Mouse (Mus musculus): Measurements from ENCODE around the gene Gm49405. TPM values are rescaled to one million over a fixed set of nuclear protein-coding genes. Genes with fewer than 3 reads are reported as not detected.

Gene Gm49405
- total and polyA plus RNA-seq, 3 experiments, result 3.6 to 5.7 TPM; not detected in 1

DNA sequence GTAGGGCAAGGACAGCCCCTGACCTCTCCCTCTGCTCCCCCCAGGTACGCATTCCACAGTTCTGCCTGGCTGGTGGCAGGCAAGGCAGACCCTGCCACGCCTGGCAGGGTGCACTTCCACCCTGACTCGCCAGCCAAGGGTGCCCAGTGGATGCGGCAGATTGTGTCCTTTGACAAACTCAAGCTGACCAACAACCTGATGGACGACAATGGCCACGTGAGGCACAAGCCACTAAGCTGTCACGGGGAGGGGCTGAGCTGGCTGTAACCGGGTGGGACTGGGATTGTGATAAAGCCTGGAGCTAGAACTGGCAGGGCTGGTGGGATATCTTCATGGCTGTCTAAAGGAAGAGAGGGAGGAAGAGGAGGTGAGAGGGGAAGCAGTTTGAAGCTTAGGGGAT is 3.2 kb upstream of the Gm49405 start:
- DNase-seq (ENCODE audit: low read depth, low spot score), result no peak
- Histone ChIP-seq H3K4me1 (ENCODE audit: control insufficient read depth in 1 of 2, insufficient read depth in 2 of 2, low read length in 2 of 2) (peaks cover 0 to 15% of the 10 kb centered on the region in 2 experiments; a peak in 2 of 4 replicates), H3K36me3 (ENCODE audit: control insufficient read depth in 1 of 2, insufficient read depth in 2 of 2, low read length in 2 of 2) (peaks cover 0 to 6% of the 10 kb centered on the region in 2 experiments; a peak in 2 of 4 replicates), H3K9me3 (replicated peaks; ENCODE audit: insufficient read depth, low read length) (no peaks in the 10 kb centered on the region), H3K27me3 (ENCODE audit: control insufficient read depth in 1 of 2, insufficient read depth in 2 of 2, low read length in 2 of 2) (peaks cover 3 to 8% of the 10 kb centered on the region in 2 experiments), H3K9ac (ENCODE audit: control insufficient read depth, low read depth, low read length, poor library complexity, severe bottlenecking) (no peak overlapping the region), H3K27ac (ENCODE audit: control insufficient read depth, low read depth, low read length) (no peak overlapping the region), H3K4me3 (ENCODE audit: control insufficient read depth in 1 of 2, insufficient read depth in 1 of 2, low read depth in 2 of 2, low read length in 2 of 2) (no peak overlapping the region), H3K79me2 (ENCODE audit: control insufficient read depth, insufficient read depth, low read length, poor library complexity) (peaks cover 1% of the 10 kb centered on the region; the same call in 1 of the 2 replicates)
- TF ChIP-seq TCF12 (IDR thresholded peaks at IDR 0.05; ENCODE audit: low read depth, low read length) (no peak), USF1 (IDR thresholded peaks at IDR 0.05; ENCODE audit: low read depth, low read length) (no peak), NRF1 (IDR thresholded peaks at IDR 0.05; ENCODE audit: insufficient read depth, low read depth, low read length, poor library complexity, severe bottlenecking) (no peak), EP300 (IDR thresholded peaks at IDR 0.05; ENCODE audit: low read depth in 1 of 2, low read length in 2 of 2) (no peak), MYC (IDR thresholded peaks at IDR 0.05; ENCODE audit: low read depth, low read length) (no peak), SIN3A (IDR thresholded peaks at IDR 0.05; ENCODE audit: low read length) (no peak), E2F4 (IDR thresholded peaks at IDR 0.05; ENCODE audit: borderline replicate concordance, low read depth, low read length) (no peak), POLR2AphosphoS5 (IDR thresholded peaks at IDR 0.05; ENCODE audit: borderline replicate concordance, low read depth, low read length) (no peak)

DNA sequence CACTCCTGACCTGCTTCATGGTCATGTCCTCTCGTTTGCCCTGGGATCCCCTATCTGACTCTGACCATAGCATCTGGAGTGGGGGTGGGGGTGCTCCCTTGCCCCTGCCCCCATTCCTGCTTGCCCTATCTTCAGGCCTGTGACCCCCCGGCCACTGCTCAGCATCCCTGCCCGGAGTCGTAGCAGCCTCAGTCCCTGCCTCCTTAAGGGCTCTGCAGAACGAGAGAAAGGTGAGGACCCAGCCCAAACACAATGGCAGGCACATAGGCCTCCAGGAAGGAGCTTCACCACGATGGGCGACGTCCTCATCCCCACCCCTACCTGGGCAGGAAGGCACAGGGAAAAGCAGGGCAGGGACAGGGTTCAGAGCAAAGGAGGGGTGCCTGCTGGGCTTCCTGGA is 2.1 kb upstream of the Gm49405 start:
- H3K4me1 ChIP-seq (ENCODE audit: control insufficient read depth in 1 of 2, insufficient read depth in 2 of 2, low read length in 2 of 2), result peaks cover 0 to 15% of the 10 kb centered on the region in 2 experiments; a peak in 2 of 4 replicates
- H3K9ac ChIP-seq (ENCODE audit: control insufficient read depth, low read depth, low read length, poor library complexity, severe bottlenecking), result no peak overlapping the region
- H3K4me3 ChIP-seq (ENCODE audit: control insufficient read depth in 1 of 2, insufficient read depth in 1 of 2, low read depth in 2 of 2, low read length in 2 of 2), result no peak overlapping the region
- peaks cover 1 to 8% of the 10 kb centered on the region in 2 experiments for H3K27me3 ChIP-seq (ENCODE audit: control insufficient read depth in 1 of 2, insufficient read depth in 2 of 2, low read length in 2 of 2)
- peaks cover 1% of the 10 kb centered on the region; the same call in 1 of the 2 replicates for H3K79me2 ChIP-seq (ENCODE audit: control insufficient read depth, insufficient read depth, low read length, poor library complexity)
- no peak overlapping the region for H3K27ac ChIP-seq (ENCODE audit: control insufficient read depth, low read depth, low read length)
- TF ChIP-seq POLR2A (IDR thresholded peaks at IDR 0.05; ENCODE audit: control insufficient read depth in 1 of 2, insufficient read depth in 1 of 2, low read depth in 1 of 2, low read length in 2 of 2, poor library complexity in 1 of 2) (no peak), NELFE (IDR thresholded peaks at IDR 0.05; ENCODE audit: low read depth, low read length) (no peak), ETS1 (IDR thresholded peaks at IDR 0.05; ENCODE audit: low read depth, low read length) (no peak), ELF1 (IDR thresholded peaks at IDR 0.05; ENCODE audit: low read depth, low read length) (no peak), MYC (IDR thresholded peaks at IDR 0.05; ENCODE audit: low read depth, low read length) (no peak), MAZ (IDR thresholded peaks at IDR 0.05; ENCODE audit: low read depth, low read length) (no peak), MAFK (IDR thresholded peaks at IDR 0.05; ENCODE audit: borderline replicate concordance, low read depth, low read length) (no peak), GATA1 (IDR thresholded peaks at IDR 0.05; ENCODE audit: low read depth, low read length) (no peak), ZC3H11A (IDR thresholded peaks at IDR 0.05; ENCODE audit: low read depth, low read length) (no peak), SMC3 (IDR thresholded peaks at IDR 0.05; ENCODE audit: low read depth, low read length) (no peak), UBTF (IDR thresholded peaks at IDR 0.05; ENCODE audit: borderline replicate concordance, insufficient read depth, low read depth, low read length) (no peak), MEF2A (IDR thresholded peaks at IDR 0.05; ENCODE audit: extremely low read depth, insufficient replicate concordance, low read depth, low read length, poor library complexity, severe bottlenecking) (no peak), SIN3A (IDR thresholded peaks at IDR 0.05; ENCODE audit: low read length) (no peak), MYB (IDR thresholded peaks at IDR 0.05; ENCODE audit: low read depth, low read length) (no peak), NRF1 (IDR thresholded peaks at IDR 0.05; ENCODE audit: insufficient read depth, low read depth, low read length, poor library complexity, severe bottlenecking) (no peak), TCF12 (IDR thresholded peaks at IDR 0.05; ENCODE audit: low read depth, low read length) (no peak), ZMIZ1 (IDR thresholded peaks at IDR 0.05; ENCODE audit: low read depth, low read length) (no peak)
- no peaks in the 10 kb centered on the region for H3K9me3 ChIP-seq (replicated peaks; ENCODE audit: insufficient read depth, low read length)
- H3K36me3 ChIP-seq (ENCODE audit: control insufficient read depth in 1 of 2, insufficient read depth in 2 of 2, low read length in 2 of 2), result peaks cover 0 to 6% of the 10 kb centered on the region in 2 experiments; a peak in 2 of 4 replicates
- DNase-seq (ENCODE audit: low read depth, low spot score), result no peak

Data from MEL (cell line).